In genomic region chr3:81386931-81387330, GRCm38 (mm10) we compare ENCODE assay signal across 19 mouse cellular contexts.
DNase-seq lines count a peak whose midpoint lies in the region; TF ChIP-seq lines count a peak whose summit lies in the region.
"Had no signal": no experiment of that assay in that cellular context is flagged by ENCODE, and none has a peak within 500 bp of the region (broad histone marks: within the 10 kb centered on the region; RNA-seq: fewer than 3 reads in every experiment).

No protein-coding gene starts in this region.

- peak; percentile 6 for DNase-seq in adrenal gland, adult 2 months
- DNase-seq in adrenal gland, adult 18-20 months (ENCODE audit: low spot score in 2 of 2), result no peak
- DNase-seq in liver, adult 2 months (ENCODE audit: extremely low read depth, low read depth, low spot score), result peak; percentile 94
- no peak for DNase-seq in liver
- DNase-seq in kidney, adult 2 months, result peak; percentile 20
- DNase-seq in kidney, postnatal 36 days, result peak; percentile 8 to 25
- DNase-seq in thymus, adult 18-20 months, result no peak
- DNase-seq in Muller cell, postnatal 12 days (ENCODE audit: inconsistent ontology term), result no peak
- DNase-seq: cerebellum, adult 11 months; cerebellum, postnatal 36 days; gastrocnemius, postnatal 10 days; layer of hippocampus, adult 9-11 months; lung, postnatal 10 days had no signal

- H3K27ac ChIP-seq in liver, adult 2 months (replicated peaks; ENCODE audit: insufficient read depth, low read depth, low read length), result no peak overlapping the region
- H3K27ac ChIP-seq in kidney, adult 2 months (ENCODE audit: insufficient read depth, low read depth, low read length), result no peak overlapping the region
- H3K27ac ChIP-seq: forebrain, embryonic 15.5 days; heart, embryonic 15.5 days; limb, embryonic 15.5 days; neural tube, embryonic 13.5 days had no signal

- TF ChIP-seq POLR2A in liver, adult 2 months (IDR thresholded peaks at IDR 0.05; ENCODE audit: extremely low read depth, insufficient read depth, low read length), result no peak
- TF ChIP-seq POLR2A in kidney, adult 2 months (IDR thresholded peaks at IDR 0.05; ENCODE audit: low read depth, low read length), result no peak

- 68% methylated on average over 14 of the region's 14 CpGs for WGBS in liver, adult 2 months
- WGBS in kidney, adult 2 months, result 13% methylated on average over 14 of the region's 14 CpGs

- no peaks in the 10 kb centered on the region for H3K4me1 ChIP-seq in liver, adult 2 months (ENCODE audit: control insufficient read depth, insufficient read depth, low read length)
- no peaks in the 10 kb centered on the region for H3K4me1 ChIP-seq in kidney, adult 2 months (ENCODE audit: control insufficient read depth, insufficient read depth, low read length)
- H3K4me1 ChIP-seq: forebrain, embryonic 15.5 days; heart, embryonic 15.5 days; limb, embryonic 15.5 days; neural tube, embryonic 13.5 days had no signal

- no peaks in the 10 kb centered on the region for H3K36me3 ChIP-seq in liver, adult 2 months (ENCODE audit: control insufficient read depth, insufficient read depth, low read length)
- no peaks in the 10 kb centered on the region for H3K36me3 ChIP-seq in kidney, adult 2 months (ENCODE audit: control insufficient read depth, insufficient read depth, low read length)
- H3K36me3 ChIP-seq: forebrain, embryonic 15.5 days; heart, embryonic 15.5 days; limb, embryonic 15.5 days; neural tube, embryonic 13.5 days had no signal

- TF ChIP-seq CTCF in liver, adult 2 months (IDR thresholded peaks at IDR 0.05; ENCODE audit: low read depth, low read length), result no peak
- no peak for TF ChIP-seq CTCF in kidney, adult 2 months (conservative IDR thresholded peaks at IDR 0.05; ENCODE audit: insufficient read depth, insufficient read length, low read depth, low read length)

- no peaks in the 10 kb centered on the region for H3K27me3 ChIP-seq in liver, adult 2 months (ENCODE audit: control insufficient read depth, insufficient read depth, low read length)
- H3K27me3 ChIP-seq in kidney, adult 2 months (replicated peaks; ENCODE audit: control insufficient read depth, insufficient read depth, low read length), result no peaks in the 10 kb centered on the region
- H3K27me3 ChIP-seq: CH12.LX; forebrain, embryonic 15.5 days; heart, embryonic 15.5 days; limb, embryonic 15.5 days; neural tube, embryonic 13.5 days had no signal

- no peak overlapping the region for H3K4me3 ChIP-seq in liver, adult 2 months (ENCODE audit: insufficient read depth, low read depth, low read length)
- H3K4me3 ChIP-seq in kidney, adult 2 months (ENCODE audit: insufficient read depth, low read depth, low read length), result 0 out of 2 replicates have a peak overlapping the region, but pooled peaks have one; percentile 1
- H3K4me3 ChIP-seq: erythroblast, embryonic 14.5 days; forebrain, embryonic 15.5 days; heart, embryonic 15.5 days; limb, embryonic 15.5 days; neural tube, embryonic 13.5 days had no signal

- H3K9ac ChIP-seq in liver, adult 2 months (ENCODE audit: low read depth, low read length), result no peak overlapping the region
- H3K9ac ChIP-seq: forebrain, embryonic 15.5 days; heart, embryonic 15.5 days; limb, embryonic 15.5 days; neural tube, embryonic 13.5 days had no signal

- H3K79me2 ChIP-seq in liver, adult 2 months (ENCODE audit: control insufficient read depth, insufficient read depth, low read length), result no peaks in the 10 kb centered on the region

Comparison
In these comparisons a context has a peak if more than half of its experiments do, and no peak if none do; other contexts are left out.
1. DNase-seq: peak in adrenal gland, adult 2 months (single experiment), liver, adult 2 months (single experiment), kidney, adult 2 months (single experiment) and kidney, postnatal 36 days (2 of 2); none in adrenal gland, adult 18-20 months (0 of 2), liver (single experiment), thymus, adult 18-20 months (0 of 2) and Muller cell, postnatal 12 days (single experiment).